Mouse (Mus musculus) liver, postnatal 0 days (tissue): ENCODE measurements around the gene Krt24. TPM values are rescaled to one million over a fixed set of nuclear protein-coding genes. Genes with fewer than 3 reads are reported as not detected.

Experiments
- ATAC-seq: fragments of 200-750 bp; cut with Nextera tagmentation; 2 replicates; pipeline ENCODE4 v1.8.0; 2017; ENCODE audit warnings: mild to moderate bottlenecking, moderate library complexity
- DNase-seq: peaks from one replicate; pipeline ENCODE4 v3.0.0-alpha.2; 2016
- H3K27ac ChIP-seq: fragments of 300-500 bp; sonication (generic); 2 replicates; pipeline ENCODE4 v1.5.1; 2014; ENCODE audit warnings: antibody characterized with exemption, moderate library complexity, mild to moderate bottlenecking, low read depth
- H3K27me3 ChIP-seq: fragments of 300-500 bp; sonication (generic); 2 replicates; pipeline ENCODE4 v1.6.1; 2014; ENCODE audit warnings: low read length, control low read depth, mixed read lengths; ENCODE audit not compliant: insufficient read depth
- H3K36me3 ChIP-seq: fragments of 300-500 bp; sonication (generic); replicated peaks from 2 replicates; pipeline ENCODE4 v1.6.1; 2014; ENCODE audit warnings: mild to moderate bottlenecking, control low read depth, low read length, moderate library complexity, mixed read lengths; ENCODE audit not compliant: insufficient read depth
- H3K4me1 ChIP-seq: fragments of 300-500 bp; sonication (generic); 2 replicates; pipeline ENCODE4 v1.6.1; 2014; ENCODE audit warnings: antibody characterized with exemption, mild to moderate bottlenecking, control low read depth; ENCODE audit not compliant: insufficient read depth
- H3K4me2 ChIP-seq: fragments of 300-500 bp; sonication (generic); 2 replicates; pipeline ENCODE4 v1.6.1; 2014; ENCODE audit warnings: low read depth, mild to moderate bottlenecking, low read length, moderate library complexity, mixed read lengths
- H3K4me3 ChIP-seq: fragments of 300-500 bp; sonication (generic); 2 replicates; pipeline ENCODE4 v1.5.1; 2014; ENCODE audit warnings: low read depth, low read length
- H3K9ac ChIP-seq: fragments of 300-500 bp; sonication (generic); replicated peaks from 2 replicates; pipeline ENCODE4 v1.6.1; 2014; ENCODE audit warnings: mild to moderate bottlenecking, moderate library complexity
- H3K9me3 ChIP-seq: fragments of 300-500 bp; sonication (generic); 2 replicates; pipeline ENCODE4 v1.6.1; 2016; ENCODE audit warnings: mild to moderate bottlenecking, control low read depth, low read length, mixed read lengths
- CTCF ChIP-seq: sonication (generic); IDR thresholded peaks from 2 replicates; pipeline ENCODE4 v1.5.1; 2016; ENCODE audit warnings: antibody characterized with exemption, low read depth
- EP300 ChIP-seq: IDR thresholded peaks from 2 replicates; pipeline ENCODE4 v1.6.1; 2016; ENCODE audit warnings: antibody characterized with exemption, low read depth, mild to moderate bottlenecking
- WGBS: fragments of 180-500 bp; shearing (Covaris S2); extraction: QIAGEN DNeasy Blood & Tissue Kit; methylation state at CpG from one replicate; pipeline ENCODE4 v1.1.7; 2014; ENCODE audit not compliant: insufficient replicate concordance; 5-methylcytosine and 5-hydroxymethylcytosine counted together
- polyA plus RNA-seq: library from polyadenylated mRNA; unstranded; fragments of >200 nt; fragmentation: Nextera tagmentation; extraction: Ambion mirVana; gene quantifications from 2 replicates; pipeline ENCODE4 v1.2.1, GENCODE M21; 2015

Gene Krt24
- not detected in 2 replicates for polyA plus RNA-seq

DNA sequence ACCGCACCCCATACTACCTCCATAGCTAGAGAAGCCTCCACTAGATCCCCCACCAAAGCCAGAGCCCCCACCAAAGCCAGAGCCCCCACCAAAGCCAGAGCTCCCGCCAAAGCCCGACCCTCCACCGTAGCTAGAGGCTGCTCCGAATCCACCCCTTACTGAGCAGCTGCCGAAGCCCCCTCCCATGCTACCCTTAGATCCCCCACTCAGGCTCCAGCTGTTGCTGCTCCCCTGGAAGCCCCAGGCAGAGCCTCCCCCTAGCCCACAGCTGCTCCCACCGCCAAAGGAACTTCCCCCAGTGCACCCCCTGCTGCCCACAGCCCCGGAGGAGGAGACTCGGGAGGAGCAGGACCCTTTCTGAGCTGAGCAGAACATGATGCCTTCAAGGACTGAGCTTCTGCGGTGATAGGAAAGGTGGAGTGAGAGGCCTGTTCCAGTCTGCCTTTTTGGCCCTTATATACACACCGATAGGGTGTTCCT, at the start of gene Krt24:
TSS of gene Krt24 (minus strand) at position 430 of the 480 bp plus-strand sequence.
- H3K9me3 ChIP-seq: no peaks in the 10 kb centered on the region
- no peaks in the 10 kb centered on the region for H3K27me3 ChIP-seq
- no peak within 1 kb of the TSS for H3K4me3 ChIP-seq
- H3K4me1 ChIP-seq: no peaks in the 10 kb centered on the region
- DNase-seq: no peak
- 50% methylated on average over 11 of the region's 11 CpGs for WGBS
- TF ChIP-seq EP300: no peak
- H3K27ac ChIP-seq: no peak within 1 kb of the TSS
- ATAC-seq: no peak
- no peaks in the 10 kb centered on the region for H3K36me3 ChIP-seq
- no peak within 1 kb of the TSS for H3K9ac ChIP-seq
- no peak within 1 kb of the TSS for H3K4me2 ChIP-seq

DNA sequence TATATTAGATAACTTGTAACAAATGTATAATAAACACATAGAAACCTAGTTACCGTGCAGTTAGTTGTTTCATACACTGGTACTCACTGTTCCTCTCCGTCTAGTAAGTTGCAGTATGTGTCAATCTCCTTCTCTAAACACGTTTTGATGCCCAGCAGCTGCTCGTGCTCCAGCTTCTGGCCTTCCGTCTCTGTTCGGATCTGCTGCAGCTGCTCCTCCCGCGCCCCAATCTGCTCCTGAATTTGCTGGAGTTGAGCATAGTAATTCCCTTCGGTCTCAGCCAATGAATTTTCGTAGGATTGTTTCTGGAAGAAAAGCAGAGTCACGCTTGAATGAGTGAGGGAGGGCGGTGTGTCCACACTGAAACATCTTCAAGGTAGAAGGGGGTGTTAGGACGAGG, 48.4 kb upstream of the Krt24 start:
- ATAC-seq (no peak), DNase-seq (no peak)
- Histone ChIP-seq H3K36me3 (no peaks in the 10 kb centered on the region), H3K4me3 (no peak overlapping the region), H3K4me1 (no peaks in the 10 kb centered on the region), H3K9me3 (no peaks in the 10 kb centered on the region), H3K27ac (no peak overlapping the region), H3K9ac (no peak overlapping the region), H3K27me3 (no peaks in the 10 kb centered on the region), H3K4me2 (no peak overlapping the region)
- WGBS: 77% methylated on average over 13 of the region's 13 CpGs
- TF ChIP-seq EP300 (no peak), CTCF (no peak)

DNA sequence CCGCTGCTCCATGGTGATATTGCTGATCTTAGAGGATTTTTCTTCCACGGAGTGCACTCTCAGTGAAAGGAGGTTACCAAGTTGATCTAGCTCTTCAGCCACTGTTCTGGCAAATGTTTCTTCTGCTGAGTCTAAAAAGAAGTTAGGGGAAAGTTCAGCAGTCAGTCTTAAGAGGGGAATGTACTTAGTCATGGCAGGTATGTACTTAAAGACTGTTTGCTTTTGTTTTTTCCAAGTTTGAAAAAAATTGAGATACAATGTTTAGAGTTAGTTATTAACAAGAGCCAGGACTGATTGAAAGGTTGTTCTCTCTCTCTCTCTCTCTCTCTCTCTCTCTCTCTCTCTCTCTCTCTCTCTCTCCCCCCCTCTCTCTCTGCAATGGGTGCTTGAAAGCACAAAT, 44.6 kb upstream of the Krt24 start:
- WGBS: 65% methylated on average over 2 of the region's 2 CpGs
- ATAC-seq (no peak), DNase-seq (no peak)
- no peaks in the 10 kb centered on the region for H3K27me3 ChIP-seq
- H3K9ac ChIP-seq: no peak overlapping the region
- H3K27ac ChIP-seq: no peak overlapping the region
- no peaks in the 10 kb centered on the region for H3K9me3 ChIP-seq
- H3K36me3 ChIP-seq: no peaks in the 10 kb centered on the region
- no peak for TF ChIP-seq CTCF
- no peak for TF ChIP-seq EP300
- no peak overlapping the region for H3K4me2 ChIP-seq
- no peaks in the 10 kb centered on the region for H3K4me1 ChIP-seq
- H3K4me3 ChIP-seq: no peak overlapping the region

DNA sequence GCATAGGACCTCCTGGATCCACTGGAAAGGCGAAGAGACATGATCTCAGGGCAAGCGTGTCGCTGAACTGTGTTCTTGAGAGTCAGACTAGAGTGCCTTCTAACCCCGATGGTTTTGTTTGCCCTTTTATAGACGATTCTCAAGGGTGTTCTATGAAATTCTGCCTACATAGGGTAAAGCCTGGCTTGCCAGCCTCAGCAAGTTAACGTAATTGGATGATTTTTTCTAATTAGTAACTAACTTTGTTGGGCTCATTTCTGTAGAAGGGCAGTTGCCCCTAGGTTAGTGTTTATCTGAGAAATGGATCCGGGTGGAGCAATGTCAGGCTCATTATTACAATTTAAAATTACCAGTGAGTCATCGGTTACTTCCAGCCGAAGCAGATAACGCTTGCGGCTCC, 37.8 kb upstream of the Krt24 start, which contains the start of gene Krt25:
TSS of gene Krt25 (minus strand) at position 101 of the 400 bp plus-strand sequence.
- 87% methylated on average over 11 of the region's 11 CpGs for WGBS
- ATAC-seq: no peak

DNA sequence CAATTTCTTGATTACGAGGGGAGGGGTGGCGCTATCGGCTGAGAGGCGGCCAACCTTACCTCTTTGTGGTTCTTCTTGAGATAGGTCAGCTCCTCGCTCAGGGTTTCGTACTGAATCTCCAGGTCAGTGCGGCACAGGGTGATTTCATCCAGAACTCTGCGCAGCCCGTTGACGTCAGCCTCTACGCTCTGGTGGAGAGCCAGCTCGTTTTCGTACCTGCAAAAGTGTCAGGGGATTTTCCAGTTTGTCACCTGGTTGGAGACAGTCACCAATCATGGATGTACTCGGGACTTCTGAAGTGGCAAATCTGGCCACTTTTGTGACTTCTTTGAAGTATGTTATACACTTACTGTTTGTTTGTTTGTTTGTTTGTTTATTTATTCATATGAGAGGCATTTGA, 36.0 kb upstream of the Krt24 start:
- Histone ChIP-seq H3K36me3 (no peaks in the 10 kb centered on the region), H3K27me3 (no peaks in the 10 kb centered on the region), H3K4me1 (no peaks in the 10 kb centered on the region), H3K9me3 (no peaks in the 10 kb centered on the region), H3K4me2 (no peak overlapping the region), H3K27ac (no peak overlapping the region), H3K9ac (no peak overlapping the region), H3K4me3 (no peak overlapping the region)
- no peak for DNase-seq
- no peak for ATAC-seq
- WGBS: 88% methylated on average over 14 of the region's 14 CpGs
- no peak for TF ChIP-seq EP300
- no peak for TF ChIP-seq CTCF

More for the DNA sequence above, 37.8 kb upstream of the Krt24 start, which contains the start of gene Krt25:
- Histone ChIP-seq H3K36me3 (no peaks in the 10 kb centered on the region), H3K4me2 (no peak within 1 kb of the TSS), H3K4me1 (no peaks in the 10 kb centered on the region), H3K9me3 (no peaks in the 10 kb centered on the region), H3K27me3 (no peaks in the 10 kb centered on the region), H3K9ac (no peak within 1 kb of the TSS), H3K27ac (no peak within 1 kb of the TSS), H3K4me3 (no peak within 1 kb of the TSS)
- no peak for DNase-seq
- no peak for TF ChIP-seq CTCF
- no peak for TF ChIP-seq EP300

DNA sequence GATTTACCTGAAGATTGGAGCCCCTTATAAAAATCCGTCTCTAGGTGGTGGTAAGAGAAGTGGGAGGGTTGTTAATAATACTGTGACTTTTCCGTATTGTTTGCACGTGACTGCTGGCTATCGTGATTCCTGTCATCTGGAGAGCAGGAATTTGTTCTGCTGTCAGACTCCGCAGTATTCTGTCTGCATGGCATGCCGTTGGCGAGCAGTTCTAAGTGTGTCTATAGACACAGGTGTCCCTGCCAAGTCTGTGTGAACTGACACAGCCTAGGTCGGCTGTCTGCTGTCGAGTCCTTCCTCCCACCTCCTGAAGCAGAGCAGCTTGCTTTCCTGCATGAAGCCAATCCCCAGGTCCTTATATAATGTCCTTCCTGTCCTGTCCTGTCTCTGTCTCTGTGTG, 34.1 kb upstream of the Krt24 start:
- 52% methylated on average over 9 of the region's 9 CpGs for WGBS
- H3K9ac ChIP-seq: no peak overlapping the region
- H3K27ac ChIP-seq: 0 out of 2 replicates have a peak overlapping the region, but pooled peaks have one; percentile 22
- peak overlapping the region; percentile 38; the same call in 1 of the 2 replicates for H3K4me2 ChIP-seq
- no peaks in the 10 kb centered on the region for H3K36me3 ChIP-seq
- peak; percentile 26 for DNase-seq
- TF ChIP-seq EP300 (no peak), CTCF (no peak)
- no peak overlapping the region for H3K4me3 ChIP-seq
- H3K9me3 ChIP-seq: no peaks in the 10 kb centered on the region
- no peaks in the 10 kb centered on the region for H3K4me1 ChIP-seq
- no peaks in the 10 kb centered on the region for H3K27me3 ChIP-seq
- ATAC-seq: peak; percentile 56

DNA sequence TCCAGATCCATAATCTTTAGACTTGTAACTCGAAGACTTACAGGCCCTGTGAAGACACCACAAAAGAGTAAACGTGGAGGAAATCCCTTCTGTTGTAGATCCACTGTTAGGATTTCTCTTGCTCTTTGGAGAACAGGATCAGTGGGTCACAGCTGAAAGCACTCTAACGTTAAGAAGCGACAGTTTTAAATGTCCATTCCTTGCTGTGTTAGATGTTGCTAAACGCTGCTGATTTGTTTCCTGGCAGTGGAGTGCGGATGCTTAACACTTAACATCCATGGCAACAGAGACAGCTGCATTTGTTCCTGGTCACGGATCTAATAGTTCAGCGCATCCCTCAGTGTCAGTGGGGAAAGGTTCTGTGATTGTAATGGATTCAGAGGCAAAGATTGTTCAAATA, 31.5 kb upstream of the Krt24 start:
- no peaks in the 10 kb centered on the region for H3K9me3 ChIP-seq
- TF ChIP-seq EP300 (no peak), CTCF (no peak)
- H3K4me1 ChIP-seq: 0 out of 2 replicates have a peak, but pooled peaks cover 3% of the 10 kb centered on the region
- no peak overlapping the region for H3K4me2 ChIP-seq
- H3K9ac ChIP-seq: no peak overlapping the region
- no peak overlapping the region for H3K4me3 ChIP-seq
- H3K27ac ChIP-seq: no peak overlapping the region
- 68% methylated on average over 8 of the region's 8 CpGs for WGBS
- no peaks in the 10 kb centered on the region for H3K36me3 ChIP-seq
- no peaks in the 10 kb centered on the region for H3K27me3 ChIP-seq
- DNase-seq (no peak), ATAC-seq (no peak)
